Mouse (Mus musculus) hindbrain, embryonic 12.5 days (tissue): Measurements from ENCODE around the gene Mettl7a2. TPM values are rescaled to one million over a fixed set of nuclear protein-coding genes. Genes with fewer than 3 reads are reported as not detected.

ENCODE experiments used
- ATAC-seq: fragments of 200-750 bp; cut with Nextera tagmentation; 2 replicates; pipeline ENCODE4 v1.8.0; 2017; ENCODE audit warnings: moderate TSS enrichment; ENCODE audit not compliant: low FRiP score
- H3K27ac ChIP-seq: fragments of 300-500 bp; sonication (generic); 2 replicates; pipeline ENCODE4 v1.5.1; 2016; ENCODE audit warnings: mild to moderate bottlenecking
- H3K27me3 ChIP-seq: fragments of 300-500 bp; sonication (generic); 2 replicates; pipeline ENCODE4 v1.6.1; 2016; ENCODE audit warnings: mild to moderate bottlenecking
- H3K36me3 ChIP-seq: fragments of 300-500 bp; sonication (generic); 2 replicates; pipeline ENCODE4 v1.6.1; 2016; ENCODE audit warnings: mild to moderate bottlenecking
- H3K4me1 ChIP-seq: fragments of 300-500 bp; sonication (generic); 2 replicates; pipeline ENCODE4 v1.6.1; 2016
- H3K4me2 ChIP-seq: fragments of 300-500 bp; sonication (generic); replicated peaks from 2 replicates; pipeline ENCODE4 v1.6.1; 2016; ENCODE audit warnings: mild to moderate bottlenecking
- H3K4me3 ChIP-seq: fragments of 300-500 bp; sonication (generic); 2 replicates; pipeline ENCODE4 v1.5.1; 2016; ENCODE audit warnings: mild to moderate bottlenecking
- H3K9ac ChIP-seq: fragments of 300-500 bp; sonication (generic); 2 replicates; pipeline ENCODE4 v1.6.1; 2016; ENCODE audit warnings: mild to moderate bottlenecking, moderate library complexity
- H3K9me3 ChIP-seq: fragments of 300-500 bp; sonication (generic); replicated peaks from 2 replicates; pipeline ENCODE4 v1.6.1; 2016; ENCODE audit warnings: mild to moderate bottlenecking
- WGBS: fragments of 180-500 bp; shearing (Covaris S2); methylation state at CpG from one replicate; pipeline ENCODE4 v1.1.7; 2016; 5-methylcytosine and 5-hydroxymethylcytosine counted together
- polyA plus RNA-seq: library from polyadenylated mRNA; unstranded; fragments of >200 nt; fragmentation: Nextera tagmentation; extraction: Ambion mirVana; gene quantifications from 2 replicates; pipeline ENCODE4 v1.2.1, GENCODE M21; 2016

Mettl7a2 gene
- polyA plus RNA-seq, 1 experiment from 2014 or later, result not detected

DNA sequence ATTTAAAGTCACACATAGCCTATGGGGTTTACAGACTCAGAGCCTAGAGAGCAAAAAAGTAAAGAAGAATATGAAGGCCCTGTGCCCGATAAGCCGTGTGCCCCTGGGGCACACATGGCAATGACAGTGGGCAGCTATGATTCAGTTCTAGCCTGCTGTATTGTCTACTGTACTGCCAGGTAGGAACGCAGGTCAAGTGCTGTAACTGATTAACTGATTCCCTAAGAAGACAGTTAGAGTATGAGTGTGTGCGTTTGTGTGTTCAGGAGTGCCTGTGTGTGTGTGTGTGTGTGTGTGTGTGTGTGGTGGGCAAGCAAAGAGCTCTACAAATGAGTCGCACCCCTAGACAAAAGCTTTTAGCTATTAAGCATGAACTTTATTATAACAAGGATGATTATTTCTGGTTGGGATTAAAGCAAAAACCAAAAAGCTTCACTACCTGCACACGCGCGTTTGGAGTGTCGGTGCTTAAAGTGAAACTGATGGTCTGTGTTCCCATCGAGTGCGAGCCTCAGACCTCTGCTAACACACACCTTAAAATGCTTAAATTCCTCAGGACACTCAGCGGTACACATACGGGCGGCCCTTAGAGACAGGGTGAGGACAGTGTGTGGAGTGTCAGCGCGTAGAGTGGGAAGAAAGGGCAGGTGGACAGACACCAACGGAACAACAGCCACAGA lies 34.7 kb downstream of the Mettl7a2 start:
- Histone ChIP-seq H3K4me2 (no peak overlapping the region), H3K36me3 (no peaks in the 10 kb centered on the region), H3K4me3 (no peak overlapping the region), H3K27me3 (no peaks in the 10 kb centered on the region), H3K9ac (no peak overlapping the region), H3K27ac (no peak overlapping the region), H3K4me1 (peaks cover 4% of the 10 kb centered on the region; the same call in 1 of the 2 replicates), H3K9me3 (no peaks in the 10 kb centered on the region)
- WGBS, result 95% methylated on average over 17 of the region's 17 CpGs
- ATAC-seq, result no peak

DNA sequence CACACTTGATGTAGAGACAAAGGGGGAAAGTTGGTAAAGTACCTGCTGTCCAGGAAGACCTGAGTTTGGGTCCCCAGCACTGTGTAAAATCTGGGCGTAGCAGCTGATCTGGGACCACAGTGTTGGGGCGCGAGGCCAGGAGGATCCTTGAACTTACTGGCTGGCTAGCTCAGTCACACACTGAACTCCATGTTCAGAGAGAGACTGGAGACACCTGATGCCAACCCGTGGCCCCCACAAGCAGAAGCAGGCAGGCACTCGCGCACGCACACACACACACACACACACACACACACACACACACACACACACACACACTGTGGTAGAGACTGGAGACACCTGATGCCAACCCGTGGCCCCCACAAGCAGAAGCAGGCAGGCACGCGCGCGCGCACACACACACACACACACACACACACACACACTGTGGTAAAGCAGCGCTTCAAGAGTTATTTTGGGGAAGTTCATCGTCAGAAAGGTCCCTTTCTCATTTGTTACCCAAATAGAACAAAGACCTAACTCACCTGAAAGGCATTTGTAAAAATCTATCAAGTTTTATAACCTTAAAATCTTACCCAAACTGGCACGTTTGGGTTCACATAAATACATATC lies 35.3 kb downstream of the Mettl7a2 start:
- Histone ChIP-seq H3K36me3 (peaks cover 5% of the 10 kb centered on the region; the same call in 1 of the 2 replicates), H3K9me3 (no peaks in the 10 kb centered on the region), H3K4me2 (no peak overlapping the region), H3K27ac (no peak overlapping the region), H3K4me1 (peaks cover 4% of the 10 kb centered on the region; the same call in 1 of the 2 replicates), H3K4me3 (no peak overlapping the region), H3K9ac (no peak overlapping the region), H3K27me3 (no peaks in the 10 kb centered on the region)
- WGBS, result 92% methylated on average over 16 of the region's 16 CpGs
- no peak for ATAC-seq

DNA sequence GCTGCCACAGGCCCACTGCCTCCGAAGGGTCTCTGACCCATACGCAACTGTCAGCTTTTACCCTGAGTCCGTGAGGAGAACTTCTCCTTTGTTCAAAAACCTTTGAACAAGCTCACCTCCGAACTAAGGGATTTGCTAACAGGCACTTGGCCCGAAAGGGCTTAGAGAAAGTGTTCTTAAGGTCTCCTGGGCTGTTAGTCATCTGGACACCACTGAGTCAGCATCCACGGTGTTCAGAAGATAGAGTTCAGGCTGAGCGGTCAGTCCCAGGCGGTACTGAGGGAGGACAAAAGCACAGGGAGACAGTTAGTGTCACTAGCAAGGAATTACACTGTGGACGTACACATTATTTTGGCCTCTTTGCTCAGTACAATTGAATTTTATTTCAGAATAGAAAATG lies 35.9 kb downstream of the Mettl7a2 start:
- Histone ChIP-seq H3K4me1 (peaks cover 4% of the 10 kb centered on the region; the same call in 1 of the 2 replicates), H3K9ac (no peak overlapping the region), H3K4me2 (no peak overlapping the region), H3K9me3 (no peaks in the 10 kb centered on the region), H3K27me3 (no peaks in the 10 kb centered on the region), H3K36me3 (peaks cover 11% of the 10 kb centered on the region), H3K27ac (no peak overlapping the region), H3K4me3 (no peak overlapping the region)
- 63% methylated on average over 9 of the region's 9 CpGs for WGBS
- no peak for ATAC-seq

DNA sequence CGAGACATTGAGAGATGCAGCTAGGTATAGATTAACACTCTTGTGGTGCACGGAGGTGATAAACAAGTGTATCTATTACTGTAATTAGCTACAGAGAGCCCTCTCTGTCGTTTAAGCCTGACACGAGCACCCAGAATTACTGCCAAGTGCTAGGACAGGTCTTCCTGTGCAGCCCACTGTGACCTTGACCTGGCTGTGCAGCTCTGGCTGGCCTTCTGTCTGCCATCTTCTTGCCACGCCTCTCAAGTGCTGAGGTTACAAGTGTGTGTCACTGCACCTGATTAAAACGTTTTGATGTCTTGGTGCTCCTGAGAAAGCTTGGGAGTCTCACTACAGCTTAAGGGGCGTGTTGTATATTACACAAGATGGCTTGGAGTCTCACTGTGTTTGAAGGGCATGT lies 38.1 kb downstream of the Mettl7a2 start:
- H3K9me3 ChIP-seq, result no peaks in the 10 kb centered on the region
- H3K9ac ChIP-seq, result no peak overlapping the region
- H3K36me3 ChIP-seq, result peaks cover 31% of the 10 kb centered on the region
- peaks cover 4% of the 10 kb centered on the region; the same call in 1 of the 2 replicates for H3K4me1 ChIP-seq
- WGBS, result 83% methylated on average over 7 of the region's 7 CpGs
- H3K4me2 ChIP-seq, result no peak overlapping the region
- no peak for ATAC-seq
- H3K4me3 ChIP-seq, result no peak overlapping the region
- no peak overlapping the region for H3K27ac ChIP-seq
- no peaks in the 10 kb centered on the region for H3K27me3 ChIP-seq

DNA sequence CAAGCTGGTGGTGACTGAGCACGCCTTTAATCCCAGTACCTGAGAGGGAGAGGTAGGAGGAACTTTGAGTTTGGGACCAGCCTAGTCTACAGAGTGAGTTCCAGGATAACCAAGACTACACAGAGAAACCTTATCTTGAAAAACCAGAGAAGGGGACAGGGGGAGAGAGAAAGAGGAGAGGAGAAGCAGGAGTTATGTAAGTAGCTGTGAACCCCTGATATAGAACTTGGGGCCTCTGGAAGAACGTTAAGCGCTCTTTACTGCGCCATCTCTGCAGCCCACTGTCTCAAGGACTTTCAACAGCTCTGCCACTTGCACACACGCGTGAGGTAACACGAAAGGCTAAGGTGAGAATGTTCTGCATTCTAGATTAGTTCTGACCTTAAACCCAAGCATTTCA lies 38.6 kb downstream of the Mettl7a2 start:
- ATAC-seq, result no peak
- no peak overlapping the region for H3K4me2 ChIP-seq

DNA sequence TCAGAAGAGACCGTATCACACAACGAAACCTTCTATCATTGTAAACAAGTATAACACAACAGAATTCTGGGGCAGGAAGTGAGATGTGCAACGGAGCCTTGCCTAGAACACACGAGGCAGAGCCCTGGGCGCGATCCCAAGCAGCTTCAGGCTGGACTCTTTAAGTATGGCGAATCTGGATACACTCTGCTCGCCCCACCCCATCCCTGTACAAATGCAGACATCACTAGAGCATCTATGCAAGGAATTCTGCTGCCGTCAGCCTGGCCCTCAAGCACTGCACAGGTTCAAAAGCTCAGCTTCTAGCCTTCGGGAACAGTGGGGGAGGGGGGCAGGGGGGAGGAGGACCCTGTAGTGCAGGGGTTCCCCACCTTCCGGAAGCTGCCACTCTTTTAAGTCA lies 40.0 kb downstream of the Mettl7a2 start:
- Histone ChIP-seq H3K36me3 (peaks cover 50% of the 10 kb centered on the region), H3K27ac (no peak overlapping the region), H3K4me3 (no peak overlapping the region), H3K9ac (no peak overlapping the region), H3K4me1 (peaks cover 4% of the 10 kb centered on the region; the same call in 1 of the 2 replicates), H3K27me3 (no peaks in the 10 kb centered on the region), H3K9me3 (no peaks in the 10 kb centered on the region), H3K4me2 (no peak overlapping the region)
- WGBS, result 89% methylated on average over 11 of the region's 11 CpGs
- no peak for ATAC-seq

More for the DNA sequence above, 38.6 kb downstream of the Mettl7a2 start:
- Histone ChIP-seq H3K36me3 (peaks cover 36% of the 10 kb centered on the region), H3K4me1 (peaks cover 4% of the 10 kb centered on the region; the same call in 1 of the 2 replicates), H3K4me3 (no peak overlapping the region), H3K27me3 (no peaks in the 10 kb centered on the region), H3K9ac (no peak overlapping the region), H3K9me3 (no peaks in the 10 kb centered on the region), H3K27ac (no peak overlapping the region)
- 93% methylated on average over 7 of the region's 7 CpGs for WGBS

DNA sequence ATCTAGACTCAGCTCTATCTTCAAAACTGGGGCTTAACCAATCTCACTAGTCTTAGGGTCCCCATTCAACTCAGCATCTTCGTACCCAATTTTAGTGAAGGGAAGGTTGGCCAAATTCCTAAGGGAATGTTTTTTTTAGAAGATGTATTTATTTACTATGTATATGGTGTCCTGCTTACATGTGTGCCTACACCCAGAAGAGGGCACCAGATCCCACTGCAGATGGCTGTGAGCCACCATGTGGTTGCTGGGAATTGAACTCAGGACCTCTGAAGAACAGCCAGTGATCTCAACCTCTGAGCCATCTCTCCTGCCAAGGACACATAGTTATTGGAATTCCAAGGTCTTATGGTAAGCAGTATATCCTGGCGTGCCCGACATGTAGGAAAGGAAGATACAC lies 42.6 kb downstream of the Mettl7a2 start:
- Histone ChIP-seq H3K27ac (no peak overlapping the region), H3K4me2 (no peak overlapping the region), H3K4me3 (no peak overlapping the region), H3K4me1 (no peaks in the 10 kb centered on the region), H3K36me3 (peaks cover 76% of the 10 kb centered on the region), H3K9ac (no peak overlapping the region), H3K9me3 (no peaks in the 10 kb centered on the region), H3K27me3 (no peaks in the 10 kb centered on the region)
- ATAC-seq, result no peak
- WGBS, result 96% methylated on average over 3 of the region's 3 CpGs

DNA sequence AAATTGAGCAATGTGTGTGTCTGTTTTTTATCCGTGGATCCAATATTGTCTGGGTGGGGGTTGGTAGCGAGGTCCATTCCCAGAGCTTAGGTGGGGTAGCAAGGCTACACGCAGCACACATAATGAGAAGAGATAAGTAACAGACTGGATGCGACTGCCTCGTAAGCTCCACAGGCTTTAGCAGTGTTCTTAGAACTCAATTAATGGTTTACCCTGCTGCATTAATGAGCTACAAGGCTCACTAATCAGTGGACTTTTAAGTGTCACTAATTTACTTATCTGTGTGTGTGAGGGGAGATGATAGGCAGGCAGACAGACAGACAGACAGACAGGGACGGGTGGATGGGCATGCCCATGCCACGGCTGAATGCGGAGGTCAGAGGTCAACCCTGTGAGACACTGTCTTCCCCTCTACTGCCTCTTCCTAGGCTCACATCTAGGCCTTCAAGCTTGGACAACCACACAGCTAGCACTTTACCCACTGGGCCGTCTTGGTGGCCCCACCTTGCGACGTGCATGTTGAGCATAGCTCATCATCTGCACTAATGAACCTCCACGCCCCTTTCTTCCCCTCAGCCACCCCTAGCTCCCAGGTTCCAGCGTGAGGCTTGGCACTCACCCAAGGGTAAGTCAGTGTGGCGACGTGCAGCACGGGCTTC lies 47.7 kb downstream of the Mettl7a2 start:
- H3K27ac ChIP-seq, result no peak overlapping the region
- WGBS, result 91% methylated on average over 16 of the region's 16 CpGs
- ATAC-seq, result no peak
- peaks cover 97% of the 10 kb centered on the region for H3K36me3 ChIP-seq
- H3K4me1 ChIP-seq, result no peaks in the 10 kb centered on the region
- no peak overlapping the region for H3K4me2 ChIP-seq
- H3K9me3 ChIP-seq, result no peaks in the 10 kb centered on the region
- H3K27me3 ChIP-seq, result no peaks in the 10 kb centered on the region
- H3K4me3 ChIP-seq, result no peak overlapping the region
- no peak overlapping the region for H3K9ac ChIP-seq

DNA sequence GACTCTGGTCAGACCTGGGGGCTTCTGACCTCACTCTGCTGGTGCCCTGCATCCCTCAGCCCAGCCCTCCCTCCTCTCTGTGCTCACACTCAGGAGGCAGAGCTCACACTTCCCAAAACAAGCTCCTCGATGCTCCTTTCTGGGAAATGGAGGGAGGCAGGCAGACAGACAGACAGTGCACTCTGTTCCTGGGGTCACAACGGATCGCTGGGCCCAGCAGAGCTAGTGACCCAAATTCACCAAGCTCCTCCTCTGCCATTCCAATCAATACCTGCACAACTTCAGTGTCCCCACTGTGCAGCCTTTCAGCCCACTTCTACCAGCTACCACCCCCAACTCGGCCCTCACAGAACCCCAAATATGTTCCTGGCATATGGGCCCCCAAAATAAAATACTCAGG lies 48.8 kb downstream of the Mettl7a2 start:
- H3K27me3 ChIP-seq, result no peaks in the 10 kb centered on the region
- H3K27ac ChIP-seq, result no peak overlapping the region
- no peak overlapping the region for H3K4me3 ChIP-seq
- 90% methylated on average over 4 of the region's 4 CpGs for WGBS
- H3K9me3 ChIP-seq, result no peaks in the 10 kb centered on the region
- H3K4me1 ChIP-seq, result no peaks in the 10 kb centered on the region
- peaks cover 93% of the 10 kb centered on the region for H3K36me3 ChIP-seq
- no peak overlapping the region for H3K9ac ChIP-seq
- no peak for ATAC-seq
- no peak overlapping the region for H3K4me2 ChIP-seq

DNA sequence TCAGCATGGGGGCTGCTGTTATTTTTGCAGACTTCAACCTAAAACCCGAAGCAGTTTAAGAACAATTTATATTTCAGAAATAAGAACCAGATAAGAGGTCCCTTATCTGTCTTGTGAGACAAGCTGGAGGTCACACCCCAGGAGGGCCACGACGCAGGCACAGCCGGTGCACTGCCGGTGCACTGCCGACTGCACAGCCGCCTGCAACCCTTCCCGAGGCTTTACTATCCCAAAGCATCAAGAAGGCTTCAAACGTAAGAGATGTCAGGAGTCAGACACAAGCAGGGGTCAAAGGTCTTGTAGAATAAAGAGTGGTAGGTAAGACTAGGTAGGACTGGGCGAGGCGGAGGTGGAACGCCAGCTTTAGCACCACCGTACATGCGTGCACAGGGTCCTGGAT lies 49.3 kb downstream of the Mettl7a2 start:
- H3K27ac ChIP-seq, result no peak overlapping the region
- 92% methylated on average over 14 of the region's 14 CpGs for WGBS
- H3K4me3 ChIP-seq, result no peak overlapping the region
- H3K9ac ChIP-seq, result no peak overlapping the region
- no peaks in the 10 kb centered on the region for H3K4me1 ChIP-seq
- H3K4me2 ChIP-seq, result no peak overlapping the region
- H3K9me3 ChIP-seq, result no peaks in the 10 kb centered on the region
- peaks cover 92% of the 10 kb centered on the region for H3K36me3 ChIP-seq
- no peaks in the 10 kb centered on the region for H3K27me3 ChIP-seq
- no peak for ATAC-seq

DNA sequence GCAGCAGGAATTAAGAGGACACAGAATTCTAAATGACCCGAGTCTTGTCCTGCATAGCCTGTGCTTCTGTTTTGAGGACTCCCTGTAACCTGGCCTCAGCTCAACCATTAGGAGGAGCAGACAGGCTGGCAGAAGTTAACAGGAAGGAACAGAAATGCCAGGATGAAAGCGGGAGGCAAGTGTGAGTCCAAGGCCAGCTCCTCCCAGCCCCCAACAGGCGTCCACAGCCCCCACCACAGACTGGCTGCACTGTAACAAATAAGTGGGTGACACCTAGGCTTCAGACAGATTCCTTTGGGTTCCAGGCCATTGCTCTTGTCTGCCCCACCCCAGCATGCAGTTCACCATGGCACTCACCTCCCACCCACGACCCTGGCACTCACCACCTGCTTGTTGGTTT lies 49.8 kb downstream of the Mettl7a2 start:
- no peaks in the 10 kb centered on the region for H3K9me3 ChIP-seq
- H3K4me2 ChIP-seq, result no peak overlapping the region
- no peaks in the 10 kb centered on the region for H3K27me3 ChIP-seq
- no peak overlapping the region for H3K9ac ChIP-seq
- no peaks in the 10 kb centered on the region for H3K4me1 ChIP-seq
- no peak overlapping the region for H3K4me3 ChIP-seq
- WGBS, result 90% methylated on average over 4 of the region's 4 CpGs
- ATAC-seq, result no peak
- H3K36me3 ChIP-seq, result peaks cover 92% of the 10 kb centered on the region
- no peak overlapping the region for H3K27ac ChIP-seq

DNA sequence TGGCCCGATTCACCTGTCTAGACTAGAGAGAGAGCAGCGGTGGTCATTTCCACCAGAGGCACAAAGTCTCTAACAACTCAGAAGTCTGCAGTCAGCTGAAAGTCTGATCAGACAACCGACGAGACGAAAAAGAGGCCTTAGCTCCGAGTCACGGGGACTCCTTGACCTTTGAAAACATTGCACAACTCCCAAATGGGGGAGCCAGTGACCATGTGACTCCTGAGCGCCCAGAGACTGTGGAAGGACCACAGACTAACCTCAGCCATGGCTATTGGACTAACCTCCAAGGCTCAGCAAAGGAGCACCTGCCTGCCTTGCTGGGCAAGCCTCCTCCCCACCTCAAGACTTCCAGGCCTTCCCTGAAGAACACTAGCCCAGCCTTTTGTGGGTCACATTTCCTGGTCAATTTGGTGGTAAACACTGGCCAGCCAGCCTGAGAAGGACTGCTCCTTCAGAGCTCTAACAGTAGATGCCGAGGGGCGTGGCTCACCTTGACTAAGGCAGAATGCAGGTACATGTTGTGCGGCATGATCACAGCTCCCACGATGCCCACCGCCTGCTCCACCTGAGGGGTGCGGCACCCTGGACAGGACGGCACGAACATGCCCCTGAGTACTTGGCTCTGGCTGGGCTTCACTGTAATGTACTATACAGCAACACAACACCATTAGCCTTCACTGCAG lies 50.5 kb downstream of the Mettl7a2 start:
- Histone ChIP-seq H3K36me3 (peaks cover 92% of the 10 kb centered on the region), H3K4me3 (no peak overlapping the region), H3K9me3 (no peaks in the 10 kb centered on the region), H3K27me3 (no peaks in the 10 kb centered on the region), H3K9ac (no peak overlapping the region), H3K4me2 (no peak overlapping the region), H3K4me1 (no peaks in the 10 kb centered on the region), H3K27ac (no peak overlapping the region)
- 93% methylated on average over 16 of the region's 16 CpGs for WGBS
- no peak for ATAC-seq
